In the genomic region with DNA sequence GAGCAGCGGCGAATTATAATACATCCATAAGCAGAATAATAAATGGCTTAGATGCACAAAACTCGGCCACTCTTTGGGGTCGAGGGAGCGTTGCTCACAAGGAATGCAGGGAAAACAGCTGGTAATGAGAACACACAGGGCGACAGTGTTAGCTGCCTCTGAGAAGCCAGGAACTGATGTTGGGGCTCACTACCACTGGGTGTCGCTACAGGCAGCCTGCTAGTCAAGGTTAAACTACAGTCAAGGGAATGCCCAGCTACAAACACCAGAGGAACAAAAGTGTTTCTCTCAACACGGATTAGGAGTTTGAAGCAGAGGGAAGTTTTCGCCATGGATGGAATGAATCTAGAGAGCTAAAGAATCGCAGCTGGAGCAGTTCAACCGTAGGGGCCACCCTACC, we compare ENCODE assay signal across 8 mouse cellular contexts.
DNase-seq lines count a peak whose midpoint lies in the region; ATAC-seq and TF ChIP-seq lines count a peak whose summit lies in the region.

No protein-coding gene starts in this region.

- no peak overlapping the region for H3K4me3 ChIP-seq in forebrain, postnatal 0 days (ENCODE audit: low read depth, low read length)
- no peak overlapping the region for H3K4me3 ChIP-seq in hindbrain, embryonic 11.5 days (ENCODE audit: low read depth, low read length)

- POLR2A ChIA-PET in Patski (lab: Charles Lee): no interaction called here

- H3K27me3 ChIP-seq in Patski: peaks cover 26% of the 10 kb centered on the region
- H3K27me3 ChIP-seq in forebrain, postnatal 0 days (ENCODE audit: insufficient read depth, low read length): no peaks in the 10 kb centered on the region
- H3K27me3 ChIP-seq in hindbrain, embryonic 11.5 days (ENCODE audit: control insufficient read depth, insufficient read depth, low read length): peaks cover 6% of the 10 kb centered on the region

- 8% methylated on average over 11 of the region's 11 CpGs for WGBS in forebrain, postnatal 0 days
- WGBS in hindbrain, embryonic 11.5 days: 10% methylated on average over 11 of the region's 11 CpGs

- H3K4me1 ChIP-seq in forebrain, postnatal 0 days (ENCODE audit: insufficient read depth): no peaks in the 10 kb centered on the region; the same call in 1 of the 2 replicates
- H3K4me1 ChIP-seq in hindbrain, embryonic 11.5 days (replicated peaks; ENCODE audit: control insufficient read depth, insufficient read depth, low read length): no peaks in the 10 kb centered on the region

- H3K27ac ChIP-seq in forebrain, postnatal 0 days (ENCODE audit: low read depth, low read length): no peak overlapping the region
- H3K27ac ChIP-seq in hindbrain, embryonic 11.5 days (ENCODE audit: low read depth, low read length): no peak overlapping the region

- peak; percentile 10 for DNase-seq in Patski (ENCODE audit: low read depth, low spot score)
- DNase-seq in cerebellum, adult 18-20 months: peak; percentile 53 to 66
- DNase-seq in forebrain, postnatal 0 days: peak; percentile 88
- peak; percentile 88 for DNase-seq in hindbrain, embryonic 11.5 days (ENCODE audit: low spot score)
- peak; percentile 86 to 89 for DNase-seq in layer of hippocampus, postnatal 10 days (ENCODE audit: low spot score in 2 of 2)
- peak; percentile 58 for DNase-seq in lung, postnatal 4 days
- DNase-seq in right cerebral cortex, postnatal 36 days (ENCODE audit: low spot score in 2 of 2): peak; percentile 54 to 60
- no peak for DNase-seq in T-cell, adult 2 months (ENCODE audit: low spot score)

- in situ Hi-C loops in Patski (cut with MboI; ENCODE audit: low pct_unique_long_range_greater_than_20kb): no loop called here

- H3K9me3 ChIP-seq in forebrain, postnatal 0 days (ENCODE audit: low read length): no peaks in the 10 kb centered on the region
- H3K9me3 ChIP-seq in hindbrain, embryonic 11.5 days (ENCODE audit: control insufficient read depth, low read length): no peaks in the 10 kb centered on the region

- peak; percentile 88 for ATAC-seq in Patski
- ATAC-seq in forebrain, postnatal 0 days: peak; percentile 93
- peak; percentile 53; the same call in 1 of the 2 replicates for ATAC-seq in hindbrain, embryonic 11.5 days (ENCODE audit: low FRiP score)

- peak; percentile 97 for TF ChIP-seq CTCF in Patski (IDR thresholded peaks at IDR 0.05)
- TF ChIP-seq CTCF in forebrain, postnatal 0 days (IDR thresholded peaks at IDR 0.05; ENCODE audit: low read depth): peak; percentile 98

- CTCF ChIA-PET in Patski (lab: Charles Lee): interaction anchor here (0.6 to 2.2 kb wide), 18 partner anchors 9 to 649 kb away, joined by 3 to 8 read pairs (median 3); no protein-coding TSS in a partner anchor

- H3K9ac ChIP-seq in forebrain, postnatal 0 days: no peak overlapping the region
- no peak overlapping the region for H3K9ac ChIP-seq in hindbrain, embryonic 11.5 days (ENCODE audit: low read depth, low read length)

- H3K4me2 ChIP-seq in forebrain, postnatal 0 days (ENCODE audit: low read depth): no peak overlapping the region
- H3K4me2 ChIP-seq in hindbrain, embryonic 11.5 days (replicated peaks; ENCODE audit: low read depth, low read length): no peak overlapping the region

- no peaks in the 10 kb centered on the region for H3K36me3 ChIP-seq in forebrain, postnatal 0 days (ENCODE audit: insufficient read depth)
- no peaks in the 10 kb centered on the region for H3K36me3 ChIP-seq in hindbrain, embryonic 11.5 days (ENCODE audit: control insufficient read depth, insufficient read depth, low read length)
